Mouse (Mus musculus) intestine, embryonic 15.5 days (tissue): ENCODE results near the gene Sertad4. TPM values are rescaled to one million over a fixed set of nuclear protein-coding genes. Genes with fewer than 3 reads are reported as not detected.
A peak's percentile ranks its signal among the peaks of the same experiment; 100 is the strongest.

Experiments
- ATAC-seq: fragments of 200-750 bp; cut with Nextera tagmentation; 2 replicates; pipeline ENCODE4 v1.8.0; 2017; ENCODE audit warnings: moderate TSS enrichment, moderate library complexity
- H3K27ac ChIP-seq: fragments of 300-500 bp; sonication (generic); 2 replicates; pipeline ENCODE4 v1.5.1; 2015; ENCODE audit warnings: mild to moderate bottlenecking, inconsistent platforms
- H3K27me3 ChIP-seq: fragments of 300-500 bp; sonication (generic); replicated peaks from 2 replicates; pipeline ENCODE4 v1.6.1; 2015; ENCODE audit warnings: inconsistent platforms
- H3K36me3 ChIP-seq: fragments of 300-500 bp; sonication (generic); 2 replicates; pipeline ENCODE4 v1.6.1; 2015; ENCODE audit warnings: inconsistent platforms
- H3K4me1 ChIP-seq: fragments of 300-500 bp; sonication (generic); replicated peaks from 2 replicates; pipeline ENCODE4 v1.6.1; 2015; ENCODE audit warnings: inconsistent platforms
- H3K4me2 ChIP-seq: fragments of 300-500 bp; sonication (generic); replicated peaks from 2 replicates; pipeline ENCODE4 v1.6.1; 2015; ENCODE audit warnings: mild to moderate bottlenecking, inconsistent platforms
- H3K4me3 ChIP-seq: fragments of 300-500 bp; sonication (generic); replicated peaks from 2 replicates; pipeline ENCODE4 v1.5.1; 2015; ENCODE audit warnings: inconsistent platforms
- H3K9ac ChIP-seq: fragments of 300-500 bp; sonication (generic); 2 replicates; pipeline ENCODE4 v1.6.1; 2015; ENCODE audit warnings: inconsistent platforms
- H3K9me3 ChIP-seq: fragments of 300-500 bp; sonication (generic); 2 replicates; pipeline ENCODE4 v1.6.1; 2016; ENCODE audit warnings: inconsistent platforms
- WGBS: fragments of 180-500 bp; shearing (Covaris S2); methylation state at CpG from one replicate; pipeline ENCODE4 v1.1.7; 2015; 5-methylcytosine and 5-hydroxymethylcytosine counted together
- polyA plus RNA-seq: library from polyadenylated mRNA; unstranded; fragments of >200 nt; fragmentation: Nextera tagmentation; extraction: Ambion mirVana; gene quantifications from 2 replicates; pipeline ENCODE4 v1.2.1, GENCODE M21; 2015

The Sertad4 gene
- 12.8 and 14.2 TPM in 2 replicates for polyA plus RNA-seq

- Histone ChIP-seq H3K9me3 (no peaks in the 10 kb centered on the region), H3K4me1 (peaks cover 32% of the 10 kb centered on the region), H3K27ac (peak within 1 kb of the TSS; percentile 92), H3K4me3 (peak within 1 kb of the TSS; percentile 81), H3K4me2 (peak within 1 kb of the TSS; percentile 83), H3K27me3 (no peaks in the 10 kb centered on the region), H3K36me3 (no peaks in the 10 kb centered on the region), H3K9ac (peak within 1 kb of the TSS; percentile 74)
- ATAC-seq = peak; percentile 79
- WGBS = under 1% methylated on average over 72 of the region's 75 CpGs
These were observed at the start of gene Sertad4 for GRCm38 (mm10) chr1:192855474-192856230. Gene Sertad4 (minus strand): TSS chr1:192855756.

GRCm38 (mm10) chr1:192901516-192901915 lies 46.0 kb upstream of the Sertad4 start:
- no peaks in the 10 kb centered on the region for H3K4me1 ChIP-seq
- no peaks in the 10 kb centered on the region for H3K36me3 ChIP-seq
- ATAC-seq = no peak
- H3K9me3 ChIP-seq = no peaks in the 10 kb centered on the region
- no peak overlapping the region for H3K9ac ChIP-seq
- H3K4me2 ChIP-seq = no peak overlapping the region
- no peak overlapping the region for H3K4me3 ChIP-seq
- H3K27ac ChIP-seq = no peak overlapping the region
- H3K27me3 ChIP-seq = no peaks in the 10 kb centered on the region
- WGBS = 66% methylated on average over 2 of the region's 2 CpGs

GRCm38 (mm10) chr1:192900913-192901312 lies 45.4 kb upstream of the Sertad4 start:
- Histone ChIP-seq H3K36me3 (no peaks in the 10 kb centered on the region), H3K4me1 (no peaks in the 10 kb centered on the region), H3K27ac (no peak overlapping the region), H3K4me2 (no peak overlapping the region), H3K9me3 (no peaks in the 10 kb centered on the region), H3K27me3 (no peaks in the 10 kb centered on the region), H3K4me3 (no peak overlapping the region), H3K9ac (no peak overlapping the region)
- no peak for ATAC-seq
- WGBS = 24% methylated on average over 3 of the region's 3 CpGs

GRCm38 (mm10) chr1:192898742-192899141 lies 43.2 kb upstream of the Sertad4 start:
- no peaks in the 10 kb centered on the region for H3K27me3 ChIP-seq
- no peak overlapping the region for H3K27ac ChIP-seq
- H3K9me3 ChIP-seq = no peaks in the 10 kb centered on the region
- no peak overlapping the region for H3K9ac ChIP-seq
- ATAC-seq = no peak
- no peaks in the 10 kb centered on the region for H3K4me1 ChIP-seq
- H3K36me3 ChIP-seq = no peaks in the 10 kb centered on the region
- no peak overlapping the region for H3K4me3 ChIP-seq
- WGBS = 50% methylated on average over 2 of the region's 2 CpGs
- no peak overlapping the region for H3K4me2 ChIP-seq

- no peaks in the 10 kb centered on the region for H3K9me3 ChIP-seq
- no peaks in the 10 kb centered on the region for H3K36me3 ChIP-seq
- no peak overlapping the region for H3K4me3 ChIP-seq
- H3K4me2 ChIP-seq = no peak overlapping the region
- H3K27me3 ChIP-seq = no peaks in the 10 kb centered on the region
- no peak for ATAC-seq
- no peak overlapping the region for H3K9ac ChIP-seq
- no peak overlapping the region for H3K27ac ChIP-seq
- no peaks in the 10 kb centered on the region for H3K4me1 ChIP-seq
- WGBS = 68% methylated on average over 10 of the region's 10 CpGs
These were observed 41.7 kb upstream of the Sertad4 start for GRCm38 (mm10) chr1:192897218-192897617.

GRCm38 (mm10) chr1:192896076-192896475 lies 40.5 kb upstream of the Sertad4 start:
- no peaks in the 10 kb centered on the region for H3K27me3 ChIP-seq
- H3K4me3 ChIP-seq = no peak overlapping the region
- H3K4me1 ChIP-seq = no peaks in the 10 kb centered on the region
- no peaks in the 10 kb centered on the region for H3K9me3 ChIP-seq
- H3K27ac ChIP-seq = no peak overlapping the region
- WGBS = 95% methylated on average over 3 of the region's 3 CpGs
- H3K36me3 ChIP-seq = no peaks in the 10 kb centered on the region
- H3K4me2 ChIP-seq = no peak overlapping the region
- H3K9ac ChIP-seq = no peak overlapping the region
- no peak for ATAC-seq

GRCm38 (mm10) chr1:192890716-192891115 lies 35.2 kb upstream of the Sertad4 start:
- Histone ChIP-seq H3K4me2 (no peak overlapping the region), H3K9ac (no peak overlapping the region), H3K4me1 (no peaks in the 10 kb centered on the region), H3K27me3 (no peaks in the 10 kb centered on the region), H3K36me3 (no peaks in the 10 kb centered on the region), H3K4me3 (no peak overlapping the region), H3K9me3 (no peaks in the 10 kb centered on the region), H3K27ac (no peak overlapping the region)
- no peak for ATAC-seq
- 74% methylated on average over 3 of the region's 3 CpGs for WGBS

GRCm38 (mm10) chr1:192882617-192883295 lies 27.2 kb upstream of the Sertad4 start:
- H3K4me2 ChIP-seq = no peak overlapping the region
- 61% methylated on average over 2 of the region's 2 CpGs for WGBS
- H3K4me1 ChIP-seq = no peaks in the 10 kb centered on the region
- no peak overlapping the region for H3K9ac ChIP-seq
- H3K27ac ChIP-seq = no peak overlapping the region
- no peaks in the 10 kb centered on the region for H3K36me3 ChIP-seq
- H3K27me3 ChIP-seq = no peaks in the 10 kb centered on the region
- no peak for ATAC-seq
- H3K4me3 ChIP-seq = no peak overlapping the region
- H3K9me3 ChIP-seq = no peaks in the 10 kb centered on the region

- H3K27ac ChIP-seq = no peak overlapping the region
- no peaks in the 10 kb centered on the region for H3K4me1 ChIP-seq
- no peaks in the 10 kb centered on the region for H3K9me3 ChIP-seq
- H3K27me3 ChIP-seq = no peaks in the 10 kb centered on the region
- H3K9ac ChIP-seq = no peak overlapping the region
- no peaks in the 10 kb centered on the region for H3K36me3 ChIP-seq
- WGBS = 82% methylated on average over 4 of the region's 4 CpGs
- no peak for ATAC-seq
- no peak overlapping the region for H3K4me3 ChIP-seq
- H3K4me2 ChIP-seq = no peak overlapping the region
These were observed 24.6 kb upstream of the Sertad4 start for GRCm38 (mm10) chr1:192880130-192880529.

GRCm38 (mm10) chr1:192879086-192879580 lies 23.6 kb upstream of the Sertad4 start:
- 76% methylated on average over 7 of the region's 7 CpGs for WGBS
- Histone ChIP-seq H3K36me3 (no peaks in the 10 kb centered on the region), H3K27ac (no peak overlapping the region), H3K4me3 (no peak overlapping the region), H3K4me1 (no peaks in the 10 kb centered on the region), H3K9me3 (no peaks in the 10 kb centered on the region), H3K4me2 (no peak overlapping the region), H3K27me3 (no peaks in the 10 kb centered on the region), H3K9ac (no peak overlapping the region)
- no peak for ATAC-seq

- H3K4me2 ChIP-seq = no peak overlapping the region
- no peak for ATAC-seq
- H3K9me3 ChIP-seq = no peaks in the 10 kb centered on the region
- H3K27me3 ChIP-seq = no peaks in the 10 kb centered on the region
- no peak overlapping the region for H3K4me3 ChIP-seq
- H3K9ac ChIP-seq = no peak overlapping the region
- no peaks in the 10 kb centered on the region for H3K36me3 ChIP-seq
- no peaks in the 10 kb centered on the region for H3K4me1 ChIP-seq
- no peak overlapping the region for H3K27ac ChIP-seq
- WGBS = 65% methylated on average over 5 of the region's 5 CpGs
These were observed 17.3 kb upstream of the Sertad4 start for GRCm38 (mm10) chr1:192872841-192873240.

- H3K9me3 ChIP-seq = no peaks in the 10 kb centered on the region
These were observed 14.2 kb upstream of the Sertad4 start for GRCm38 (mm10) chr1:192869761-192870160.

More at GRCm38 (mm10) chr1:192869761-192870160, 14.2 kb upstream of the Sertad4 start:
- no peaks in the 10 kb centered on the region for H3K27me3 ChIP-seq
- H3K4me3 ChIP-seq = no peak overlapping the region
- ATAC-seq = no peak
- H3K4me1 ChIP-seq = no peaks in the 10 kb centered on the region
- H3K27ac ChIP-seq = no peak overlapping the region
- 78% methylated on average over 1 of the region's 1 CpGs for WGBS
- H3K36me3 ChIP-seq = no peaks in the 10 kb centered on the region
- H3K4me2 ChIP-seq = no peak overlapping the region
- H3K9ac ChIP-seq = no peak overlapping the region
